Mouse (Mus musculus): ENCODE data around the gene Lyzl4.

DNA sequence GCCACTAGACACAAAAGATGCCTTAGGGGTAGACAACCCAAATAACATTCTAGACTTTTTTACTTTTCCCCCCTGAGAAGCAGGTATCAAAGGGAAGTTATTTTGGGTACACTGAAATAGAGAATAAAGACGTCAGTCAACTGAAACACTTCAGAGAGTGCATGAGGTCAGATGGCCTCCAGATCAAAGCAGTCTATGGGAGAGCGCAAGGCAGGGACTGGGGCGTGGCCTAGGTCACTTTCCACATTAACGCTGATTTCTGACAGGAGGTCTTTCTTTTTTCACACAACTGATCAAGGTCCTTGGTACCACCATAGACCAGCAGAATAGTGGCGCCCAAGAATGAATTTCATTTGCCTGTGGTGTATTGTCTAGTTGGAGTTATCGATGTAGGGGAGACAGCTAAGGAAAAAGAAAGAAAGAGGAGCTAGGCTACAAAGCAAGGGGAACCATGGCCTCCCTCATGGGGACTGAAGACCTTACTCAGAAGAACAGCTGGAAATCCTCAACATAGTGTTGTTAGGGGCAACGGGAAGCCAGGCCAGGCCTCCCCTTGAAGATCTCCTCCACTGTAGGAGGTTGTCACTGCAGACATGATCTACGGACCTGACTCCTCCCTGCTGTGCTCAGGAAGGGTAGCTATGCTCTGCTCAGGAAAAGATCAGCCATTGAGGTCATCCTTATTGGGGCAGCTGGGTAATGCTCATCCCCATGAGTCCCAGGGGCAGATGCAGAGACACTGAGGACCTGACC, 113.1 kb downstream of the Lyzl4 start:
- TF ChIP-seq CTCF (IDR thresholded peaks at IDR 0.05; ENCODE audit: borderline replicate concordance, extremely low read depth, insufficient read depth, insufficient read length) = no peak
- TF ChIP-seq POLR2A (IDR thresholded peaks at IDR 0.05; ENCODE audit: borderline replicate concordance, extremely low read depth, insufficient read depth, insufficient read length, poor library complexity, severe bottlenecking) = no peak

All from brain, embryonic 14.5 days (tissue).